Mouse (Mus musculus): ENCODE measurements around the gene Ank3.

The Ank3 gene

GRCm38 (mm10) chr10:69405431-69405830 lies 6.9 kb downstream of the Ank3 start:
- no peak for DNase-seq (ENCODE audit: low read depth, low spot score)

- no peak for DNase-seq (ENCODE audit: low read depth, low spot score)
These were observed 16.3 kb downstream of the Ank3 start for GRCm38 (mm10) chr10:69414888-69415287.

GRCm38 (mm10) chr10:69418716-69419115 lies 20.1 kb downstream of the Ank3 start:
- no peak for DNase-seq (ENCODE audit: low read depth, low spot score)

GRCm38 (mm10) chr10:69420306-69420705 lies 21.7 kb downstream of the Ank3 start:
- DNase-seq (ENCODE audit: low read depth, low spot score) = no peak

GRCm38 (mm10) chr10:69424051-69424450 lies 25.5 kb downstream of the Ank3 start:
- DNase-seq (ENCODE audit: low read depth, low spot score) = no peak

- DNase-seq (ENCODE audit: low read depth, low spot score) = no peak
These were observed 31.6 kb downstream of the Ank3 start for GRCm38 (mm10) chr10:69430138-69430537.

- no peak for DNase-seq (ENCODE audit: low read depth, low spot score)
These were observed 32.5 kb downstream of the Ank3 start for GRCm38 (mm10) chr10:69431101-69431500.

- no peak for DNase-seq (ENCODE audit: low read depth, low spot score)
These were observed 36.6 kb downstream of the Ank3 start for GRCm38 (mm10) chr10:69435213-69435612.

- DNase-seq (ENCODE audit: low read depth, low spot score) = peak; percentile 76
These were observed 40.9 kb downstream of the Ank3 start for GRCm38 (mm10) chr10:69439449-69439848.

- DNase-seq (ENCODE audit: low read depth, low spot score) = no peak
These were observed 46.0 kb downstream of the Ank3 start for GRCm38 (mm10) chr10:69444546-69444945.

GRCm38 (mm10) chr10:69445951-69446350 lies 47.4 kb downstream of the Ank3 start:
- DNase-seq (ENCODE audit: low read depth, low spot score) = no peak

- DNase-seq (ENCODE audit: low read depth, low spot score) = no peak
These were observed 48.0 kb downstream of the Ank3 start for GRCm38 (mm10) chr10:69446566-69446965.

GRCm38 (mm10) chr10:69447308-69447707 lies 48.7 kb downstream of the Ank3 start:
- no peak for DNase-seq (ENCODE audit: low read depth, low spot score)

- DNase-seq (ENCODE audit: low read depth, low spot score) = no peak
These were observed 49.6 kb downstream of the Ank3 start for GRCm38 (mm10) chr10:69448174-69448573.

GRCm38 (mm10) chr10:69451006-69451405 lies 52.4 kb downstream of the Ank3 start:
- no peak for DNase-seq (ENCODE audit: low read depth, low spot score)

GRCm38 (mm10) chr10:69452180-69452977 lies 53.8 kb downstream of the Ank3 start:
- peak; percentile 92 for DNase-seq (ENCODE audit: low read depth, low spot score)

GRCm38 (mm10) chr10:69453531-69453930 lies 55.0 kb downstream of the Ank3 start:
- no peak for DNase-seq (ENCODE audit: low read depth, low spot score)

GRCm38 (mm10) chr10:69454480-69454879 lies 55.9 kb downstream of the Ank3 start:
- DNase-seq (ENCODE audit: low read depth, low spot score) = peak; percentile 71

GRCm38 (mm10) chr10:69464826-69465225 lies 66.3 kb downstream of the Ank3 start:
- peak; percentile 47 for DNase-seq (ENCODE audit: low read depth, low spot score)

- peak; percentile 93 for DNase-seq (ENCODE audit: low read depth, low spot score)
These were observed 67.1 kb downstream of the Ank3 start for GRCm38 (mm10) chr10:69465558-69466200.

- DNase-seq (ENCODE audit: low read depth, low spot score) = peak; percentile 60
These were observed 67.6 kb downstream of the Ank3 start for GRCm38 (mm10) chr10:69466201-69466585.

GRCm38 (mm10) chr10:69466586-69466985 lies 68.0 kb downstream of the Ank3 start:
- DNase-seq (ENCODE audit: low read depth, low spot score) = no peak

GRCm38 (mm10) chr10:69467182-69467581 lies 68.6 kb downstream of the Ank3 start:
- no peak for DNase-seq (ENCODE audit: low read depth, low spot score)
